Mouse (Mus musculus): ENCODE results near the gene Selplg. TPM values are rescaled to one million over a fixed set of nuclear protein-coding genes. Genes with fewer than 3 reads are reported as not detected.
"Not testable (repeated sequence)": the region's sequence is repeated elsewhere in the genome, so short reads cannot be mapped to it uniquely, and the experiment has no call there.

Selplg gene
- polyA plus RNA-seq, 1 experiment = 11.7 TPM

DNA sequence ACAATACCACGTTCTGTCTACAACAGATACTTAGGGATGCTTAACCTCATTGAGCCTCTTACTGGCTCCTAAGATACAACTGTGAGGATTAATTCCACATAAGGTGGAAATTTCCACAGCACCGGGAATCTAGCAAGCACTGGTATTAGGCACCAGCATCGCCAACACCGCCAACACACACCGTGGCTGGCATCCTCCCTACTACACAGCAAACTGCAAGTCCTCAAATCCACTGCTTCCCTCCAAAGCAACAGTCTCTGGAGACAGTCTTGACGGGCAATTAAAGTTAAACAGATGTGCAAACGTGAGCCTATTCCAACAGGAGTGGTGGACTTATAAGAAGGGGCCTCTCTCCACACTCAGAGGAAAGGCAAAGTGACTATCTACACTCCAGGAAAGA lies 51.2 kb downstream of the Selplg start:
- Histone ChIP-seq H3K4me1 (ENCODE audit: control insufficient read depth, insufficient read depth, low read length) (peaks cover 5% of the 10 kb centered on the region; the same call in 1 of the 2 replicates), H3K36me3 (ENCODE audit: control insufficient read depth, insufficient read depth, low read length) (no peaks in the 10 kb centered on the region), H3K4me3 (ENCODE audit: control insufficient read depth, low read depth, low read length) (no peak overlapping the region), H3K27ac (ENCODE audit: control insufficient read depth, insufficient read depth, low read depth, low read length) (no peak overlapping the region), H3K27me3 (ENCODE audit: control insufficient read depth, insufficient read depth, low read length) (no peaks in the 10 kb centered on the region)
- TF ChIP-seq CTCF (IDR thresholded peaks at IDR 0.05; ENCODE audit: control insufficient read depth, insufficient read depth, insufficient replicate concordance, low read depth, low read length) = no peak
- TF ChIP-seq POLR2A (IDR thresholded peaks at IDR 0.05; ENCODE audit: control insufficient read depth, low read depth, low read length) = no peak

DNA sequence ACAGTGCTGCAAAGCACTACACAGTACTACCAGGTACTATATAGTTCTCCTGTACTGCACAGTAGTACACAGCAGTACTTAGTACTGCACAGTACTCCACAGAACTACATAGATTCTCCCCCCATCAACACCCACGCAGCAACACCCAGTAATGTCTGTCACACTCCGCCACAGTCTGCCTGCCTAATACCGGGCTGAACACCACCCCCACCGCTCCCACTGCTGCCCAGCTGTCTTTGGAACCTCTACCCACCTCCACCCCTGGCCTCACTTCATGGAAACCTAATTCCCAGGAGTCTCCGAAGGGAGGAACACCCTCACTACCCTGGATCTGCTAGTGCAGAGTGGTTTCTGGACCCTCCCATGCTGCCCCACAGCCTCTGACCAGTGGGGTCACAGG lies 51.7 kb downstream of the Selplg start:
- TF ChIP-seq POLR2A (IDR thresholded peaks at IDR 0.05; ENCODE audit: control insufficient read depth, low read depth, low read length) = no peak
- no peak for TF ChIP-seq CTCF (IDR thresholded peaks at IDR 0.05; ENCODE audit: control insufficient read depth, insufficient read depth, insufficient replicate concordance, low read depth, low read length)

DNA sequence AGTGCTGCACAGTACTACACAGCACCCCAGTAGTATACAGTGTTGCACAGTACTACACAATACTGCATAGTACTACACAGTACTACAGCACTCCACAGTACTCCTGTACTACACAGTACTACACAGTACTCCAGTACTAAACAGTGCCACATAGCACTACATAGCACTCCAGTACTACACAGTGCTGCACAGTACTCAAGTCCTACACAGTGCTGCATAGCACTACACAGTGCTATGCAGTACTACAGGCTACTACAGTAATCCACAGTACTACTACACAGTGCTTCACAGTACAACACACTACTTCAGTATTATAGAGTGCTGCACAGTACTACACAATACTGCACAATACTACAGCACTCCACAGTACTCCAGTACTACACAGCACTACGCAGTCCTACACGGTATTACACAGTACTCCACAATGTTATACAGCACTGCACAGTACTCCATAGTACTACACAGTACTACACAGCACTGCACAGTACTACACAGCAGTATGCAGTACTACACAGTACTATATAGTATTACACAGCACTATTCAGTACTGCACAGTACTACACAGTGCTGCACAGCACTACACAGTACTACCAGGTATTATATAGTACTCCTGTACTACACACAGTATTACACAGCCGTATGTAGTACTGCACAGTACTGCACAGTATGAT lies 52.2 kb downstream of the Selplg start:
- no peak overlapping the region for H3K4me3 ChIP-seq (ENCODE audit: control insufficient read depth, low read depth, low read length)
- no peaks in the 10 kb centered on the region for H3K27me3 ChIP-seq (ENCODE audit: control insufficient read depth, insufficient read depth, low read length)
- no peak for TF ChIP-seq POLR2A (IDR thresholded peaks at IDR 0.05; ENCODE audit: control insufficient read depth, low read depth, low read length)
- TF ChIP-seq CTCF (IDR thresholded peaks at IDR 0.05; ENCODE audit: control insufficient read depth, insufficient read depth, insufficient replicate concordance, low read depth, low read length) = no peak
- H3K4me1 ChIP-seq (ENCODE audit: control insufficient read depth, insufficient read depth, low read length) = peaks cover 5% of the 10 kb centered on the region; the same call in 1 of the 2 replicates
- no peak overlapping the region for H3K27ac ChIP-seq (ENCODE audit: control insufficient read depth, insufficient read depth, low read depth, low read length)
- no peaks in the 10 kb centered on the region for H3K36me3 ChIP-seq (ENCODE audit: control insufficient read depth, insufficient read depth, low read length)

More for the DNA sequence above, 51.7 kb downstream of the Selplg start:
- Histone ChIP-seq H3K4me1 (ENCODE audit: control insufficient read depth, insufficient read depth, low read length) (peaks cover 5% of the 10 kb centered on the region; the same call in 1 of the 2 replicates), H3K36me3 (ENCODE audit: control insufficient read depth, insufficient read depth, low read length) (no peaks in the 10 kb centered on the region), H3K27me3 (ENCODE audit: control insufficient read depth, insufficient read depth, low read length) (no peaks in the 10 kb centered on the region), H3K4me3 (ENCODE audit: control insufficient read depth, low read depth, low read length) (no peak overlapping the region), H3K27ac (ENCODE audit: control insufficient read depth, insufficient read depth, low read depth, low read length) (no peak overlapping the region)

DNA sequence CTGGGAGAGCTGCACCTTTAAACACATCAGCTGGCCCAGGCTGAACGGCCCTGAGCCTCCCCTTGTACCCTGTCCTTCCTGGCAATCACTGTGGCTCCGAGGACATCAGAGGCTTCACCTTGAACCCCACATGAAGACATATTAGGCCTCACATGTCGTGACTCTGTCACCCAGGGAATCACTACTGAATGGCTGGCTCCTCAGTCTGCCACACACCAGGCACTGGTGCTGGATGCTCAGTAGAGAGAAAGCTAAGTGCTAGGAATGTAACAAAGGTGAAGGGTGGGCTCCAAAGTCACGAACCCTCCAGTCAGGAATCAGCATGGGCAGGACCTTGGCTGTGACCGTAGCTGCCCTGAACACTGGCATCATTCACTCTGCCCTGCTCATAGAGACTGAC lies 52.9 kb downstream of the Selplg start:
- Histone ChIP-seq H3K4me3 (ENCODE audit: control insufficient read depth, low read depth, low read length) (no peak overlapping the region), H3K27me3 (ENCODE audit: control insufficient read depth, insufficient read depth, low read length) (no peaks in the 10 kb centered on the region), H3K27ac (ENCODE audit: control insufficient read depth, insufficient read depth, low read depth, low read length) (no peak overlapping the region), H3K4me1 (ENCODE audit: control insufficient read depth, insufficient read depth, low read length) (peaks cover 5% of the 10 kb centered on the region; the same call in 1 of the 2 replicates), H3K36me3 (ENCODE audit: control insufficient read depth, insufficient read depth, low read length) (no peaks in the 10 kb centered on the region; the same call in 1 of the 2 replicates)
- TF ChIP-seq POLR2A (IDR thresholded peaks at IDR 0.05; ENCODE audit: control insufficient read depth, low read depth, low read length) = no peak
- TF ChIP-seq CTCF (IDR thresholded peaks at IDR 0.05; ENCODE audit: control insufficient read depth, insufficient read depth, insufficient replicate concordance, low read depth, low read length) = no peak

DNA sequence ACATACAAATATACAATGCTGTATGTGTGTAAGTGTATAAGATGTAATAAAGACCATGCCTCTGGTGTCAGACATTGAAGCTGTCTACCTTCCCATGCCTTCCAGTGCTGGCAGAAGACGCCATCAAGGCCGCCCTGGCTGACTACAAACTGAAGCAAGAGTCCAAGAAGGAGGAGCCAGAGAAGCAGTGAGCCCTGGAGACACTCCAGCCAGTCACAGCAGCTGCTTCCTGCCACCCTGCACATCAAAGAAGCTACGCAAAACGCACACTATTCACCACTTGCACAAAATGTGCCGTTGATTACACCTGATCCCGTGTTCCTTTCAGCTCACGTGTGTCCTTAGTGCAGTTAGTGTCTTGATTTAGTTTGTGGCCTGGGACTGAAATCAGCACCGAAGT lies 54.7 kb downstream of the Selplg start:
- H3K36me3 ChIP-seq (ENCODE audit: control insufficient read depth, insufficient read depth, low read length); H3K4me1 ChIP-seq (ENCODE audit: control insufficient read depth, insufficient read depth, low read length); H3K27me3 ChIP-seq (ENCODE audit: control insufficient read depth, insufficient read depth, low read length); H3K4me3 ChIP-seq (ENCODE audit: control insufficient read depth, low read depth, low read length); H3K27ac ChIP-seq (ENCODE audit: control insufficient read depth, insufficient read depth, low read depth, low read length): not testable (repeated sequence)

DNA sequence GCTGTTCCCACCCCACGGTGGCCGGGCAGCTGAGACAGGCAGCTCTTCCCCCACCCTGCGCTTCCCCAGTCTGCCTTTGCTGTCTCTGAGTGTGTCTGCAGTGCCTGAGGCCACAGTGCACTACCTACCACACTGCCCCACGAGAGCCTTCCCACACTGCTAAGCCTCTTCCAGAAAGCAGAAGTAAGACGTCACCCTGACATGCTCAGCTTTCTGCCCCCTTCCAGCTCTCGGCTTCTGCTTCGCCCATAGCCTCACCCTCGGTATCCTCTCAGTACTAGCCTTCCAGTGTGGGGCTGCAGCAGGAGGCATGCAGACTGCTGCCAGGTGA lies 55.6 kb downstream of the Selplg start:
- H3K27ac ChIP-seq (ENCODE audit: control insufficient read depth, insufficient read depth, low read depth, low read length) = no peak overlapping the region
- H3K4me3 ChIP-seq (ENCODE audit: control insufficient read depth, low read depth, low read length) = no peak overlapping the region
- no peaks in the 10 kb centered on the region; the same call in 1 of the 2 replicates for H3K36me3 ChIP-seq (ENCODE audit: control insufficient read depth, insufficient read depth, low read length)
- no peak for TF ChIP-seq CTCF (IDR thresholded peaks at IDR 0.05; ENCODE audit: control insufficient read depth, insufficient read depth, insufficient replicate concordance, low read depth, low read length)
- no peaks in the 10 kb centered on the region; the same call in 1 of the 2 replicates for H3K4me1 ChIP-seq (ENCODE audit: control insufficient read depth, insufficient read depth, low read length)
- H3K27me3 ChIP-seq (ENCODE audit: control insufficient read depth, insufficient read depth, low read length) = no peaks in the 10 kb centered on the region

DNA sequence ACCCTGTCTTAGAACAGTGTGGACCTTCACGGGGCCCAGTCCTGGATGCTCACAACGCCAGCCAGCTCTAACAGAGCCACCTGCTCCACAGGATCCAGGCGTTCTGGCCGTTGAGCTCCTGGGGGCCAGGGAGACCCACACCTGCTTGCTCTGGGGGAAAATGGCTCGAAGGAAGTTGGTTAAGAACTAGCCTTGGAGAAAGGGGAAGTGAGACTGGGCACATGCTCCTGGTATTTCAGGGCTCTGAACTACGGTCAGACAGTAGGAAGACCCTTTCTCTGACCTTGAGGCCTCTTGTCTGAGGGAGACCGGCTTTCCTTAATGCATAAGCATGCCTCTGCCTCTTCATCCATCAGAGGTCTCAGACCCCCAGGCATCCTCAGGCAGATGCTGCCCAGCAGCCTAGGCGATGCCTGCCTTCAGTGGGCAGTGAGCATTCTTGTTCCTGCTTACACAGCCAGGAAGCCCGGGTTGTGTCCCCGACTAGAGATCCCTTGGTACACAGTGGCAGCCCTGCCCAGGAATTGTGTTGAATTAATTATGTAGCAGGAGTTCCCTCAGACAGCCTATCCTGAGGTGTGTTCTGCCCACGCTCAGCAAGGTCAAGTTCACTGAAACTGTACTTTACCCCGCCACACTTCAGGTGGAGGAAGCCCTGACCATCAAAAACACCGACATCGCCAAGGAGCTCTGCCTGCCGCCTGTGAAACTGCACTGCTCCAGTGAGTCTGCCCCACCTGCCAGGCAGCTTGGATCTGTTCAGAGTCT lies 56.1 kb downstream of the Selplg start:
- no peak for TF ChIP-seq CTCF (IDR thresholded peaks at IDR 0.05; ENCODE audit: control insufficient read depth, insufficient read depth, insufficient replicate concordance, low read depth, low read length)
- no peak for TF ChIP-seq POLR2A (IDR thresholded peaks at IDR 0.05; ENCODE audit: control insufficient read depth, low read depth, low read length)
- Histone ChIP-seq H3K27ac (ENCODE audit: control insufficient read depth, insufficient read depth, low read depth, low read length) (no peak overlapping the region), H3K4me1 (ENCODE audit: control insufficient read depth, insufficient read depth, low read length) (no peaks in the 10 kb centered on the region; the same call in 1 of the 2 replicates), H3K27me3 (ENCODE audit: control insufficient read depth, insufficient read depth, low read length) (no peaks in the 10 kb centered on the region), H3K4me3 (ENCODE audit: control insufficient read depth, low read depth, low read length) (no peak overlapping the region), H3K36me3 (ENCODE audit: control insufficient read depth, insufficient read depth, low read length) (no peaks in the 10 kb centered on the region; the same call in 1 of the 2 replicates)

All from testis, adult 2 months (tissue).